In genomic region chr4:32062381-32063059, GRCm38 (mm10) we compare ENCODE assay signal across 18 mouse cellular contexts.
A peak's percentile ranks its signal among the peaks of the same experiment; 100 is the strongest.
DNase-seq lines count a peak whose midpoint lies in the region; ATAC-seq and TF ChIP-seq lines count a peak whose summit lies in the region.
"Had no signal": no experiment of that assay in that cellular context is flagged by ENCODE, and none has a peak within 500 bp of the region (broad histone marks: within the 10 kb centered on the region; RNA-seq: fewer than 3 reads in every experiment).

No protein-coding gene starts in this region.

- H3K4me1 ChIP-seq in heart, embryonic 12.5 days (replicated peaks), result no peaks in the 10 kb centered on the region
- H3K4me1 ChIP-seq in midbrain, embryonic 11.5 days (ENCODE audit: control insufficient read depth, insufficient read depth, low read length), result peaks cover 5% of the 10 kb centered on the region; the same call in 1 of the 2 replicates
- no peaks in the 10 kb centered on the region for H3K4me1 ChIP-seq in midbrain, postnatal 0 days (ENCODE audit: insufficient read depth, low read length)
- peaks cover 11% of the 10 kb centered on the region for H3K4me1 ChIP-seq in forebrain, embryonic 16.5 days (replicated peaks; ENCODE audit: control insufficient read depth, insufficient read depth, low read length)
- H3K4me1 ChIP-seq: kidney, embryonic 15.5 days had no signal

- H3K4me3 ChIP-seq in heart, embryonic 12.5 days, result no peak overlapping the region
- no peak overlapping the region for H3K4me3 ChIP-seq in midbrain, embryonic 11.5 days (ENCODE audit: low read depth, low read length)
- H3K4me3 ChIP-seq in midbrain, postnatal 0 days (ENCODE audit: low read depth, low read length), result no peak overlapping the region
- no peak overlapping the region for H3K4me3 ChIP-seq in forebrain, embryonic 16.5 days (replicated peaks; ENCODE audit: low read length)
- H3K4me3 ChIP-seq: embryonic facial prominence, embryonic 10.5 days; kidney, embryonic 15.5 days had no signal

- DNase-seq in heart, postnatal 10 days, result peak; percentile 14 to 26
- peak; percentile 80 for DNase-seq in midbrain, embryonic 11.5 days (ENCODE audit: low spot score, missing footprints)
- no peak for DNase-seq in midbrain, postnatal 0 days (ENCODE audit: low spot score)
- DNase-seq in Muller cell, postnatal 12 days (ENCODE audit: inconsistent ontology term), result peak; percentile 86
- no peak for DNase-seq in cerebellum, adult 9-11 months
- DNase-seq: adrenal gland, adult 2 months; B cell, adult 2 months; cerebellum, adult 11 months; cerebellum, postnatal 36 days; heart, postnatal 36 days; layer of hippocampus, postnatal 36 days; left cerebral cortex, postnatal 4 days had no signal

- H3K9ac ChIP-seq in heart, embryonic 12.5 days, result no peak overlapping the region
- no peak overlapping the region for H3K9ac ChIP-seq in midbrain, embryonic 11.5 days (ENCODE audit: low read length)
- H3K9ac ChIP-seq in midbrain, postnatal 0 days (replicated peaks; ENCODE audit: low read length, poor library complexity, severe bottlenecking), result no peak overlapping the region
- no peak overlapping the region for H3K9ac ChIP-seq in forebrain, embryonic 16.5 days (replicated peaks; ENCODE audit: low read depth, low read length)
- H3K9ac ChIP-seq: kidney, embryonic 15.5 days; lung, embryonic 14.5 days had no signal

- H3K27me3 ChIP-seq in heart, embryonic 12.5 days (replicated peaks), result no peaks in the 10 kb centered on the region
- no peaks in the 10 kb centered on the region for H3K27me3 ChIP-seq in midbrain, embryonic 11.5 days (ENCODE audit: control insufficient read depth, insufficient read depth, low read length)
- H3K27me3 ChIP-seq in midbrain, postnatal 0 days (ENCODE audit: insufficient read depth, low read length), result no peaks in the 10 kb centered on the region
- no peaks in the 10 kb centered on the region for H3K27me3 ChIP-seq in forebrain, embryonic 16.5 days (replicated peaks; ENCODE audit: control insufficient read depth, insufficient read depth, low read length)
- H3K27me3 ChIP-seq: kidney, embryonic 15.5 days had no signal

- no peak overlapping the region for H3K27ac ChIP-seq in heart, embryonic 12.5 days (ENCODE audit: poor library complexity, severe bottlenecking)
- H3K27ac ChIP-seq in midbrain, embryonic 11.5 days (ENCODE audit: low read depth, low read length), result no peak overlapping the region
- no peak overlapping the region for H3K27ac ChIP-seq in midbrain, postnatal 0 days (ENCODE audit: low read depth, low read length)
- H3K27ac ChIP-seq in forebrain, embryonic 16.5 days (ENCODE audit: low read length), result no peak overlapping the region
- H3K27ac ChIP-seq: embryonic facial prominence, embryonic 10.5 days; kidney, embryonic 15.5 days had no signal

- H3K4me2 ChIP-seq in heart, embryonic 12.5 days, result no peak overlapping the region
- no peak overlapping the region for H3K4me2 ChIP-seq in midbrain, embryonic 11.5 days
- no peak overlapping the region for H3K4me2 ChIP-seq in midbrain, postnatal 0 days (ENCODE audit: low read depth, low read length, poor library complexity, severe bottlenecking)
- no peak overlapping the region for H3K4me2 ChIP-seq in forebrain, embryonic 16.5 days (ENCODE audit: low read length)
- H3K4me2 ChIP-seq: heart, embryonic 11.5 days; kidney, embryonic 15.5 days; lung, embryonic 14.5 days had no signal

- no peak for TF ChIP-seq CTCF in midbrain, postnatal 0 days (IDR thresholded peaks at IDR 0.05)

- no peaks in the 10 kb centered on the region for H3K36me3 ChIP-seq in heart, embryonic 12.5 days
- H3K36me3 ChIP-seq in midbrain, embryonic 11.5 days (ENCODE audit: control insufficient read depth, insufficient read depth, low read length), result no peaks in the 10 kb centered on the region
- no peaks in the 10 kb centered on the region for H3K36me3 ChIP-seq in midbrain, postnatal 0 days (ENCODE audit: insufficient read depth, low read length)
- H3K36me3 ChIP-seq in forebrain, embryonic 16.5 days (ENCODE audit: control insufficient read depth, insufficient read depth), result no peaks in the 10 kb centered on the region
- H3K36me3 ChIP-seq: embryonic facial prominence, embryonic 10.5 days; kidney, embryonic 15.5 days had no signal

- no peak for ATAC-seq in heart, embryonic 12.5 days (ENCODE audit: insufficient number of reproducible peaks, low FRiP score)
- no peak for ATAC-seq in midbrain, embryonic 11.5 days (ENCODE audit: low FRiP score)
- ATAC-seq in midbrain, postnatal 0 days (ENCODE audit: low FRiP score), result no peak
- peak; percentile 66 for ATAC-seq in forebrain, embryonic 16.5 days

- no peaks in the 10 kb centered on the region for H3K9me3 ChIP-seq in heart, embryonic 12.5 days (replicated peaks)
- no peaks in the 10 kb centered on the region for H3K9me3 ChIP-seq in midbrain, embryonic 11.5 days (ENCODE audit: control insufficient read depth, low read length)
- no peaks in the 10 kb centered on the region for H3K9me3 ChIP-seq in midbrain, postnatal 0 days (ENCODE audit: low read length)
- no peaks in the 10 kb centered on the region for H3K9me3 ChIP-seq in forebrain, embryonic 16.5 days (ENCODE audit: control insufficient read depth, low read length)
- H3K9me3 ChIP-seq: embryonic facial prominence, embryonic 10.5 days; kidney, embryonic 15.5 days had no signal

- 86% methylated on average over 4 of the region's 4 CpGs for WGBS in heart, embryonic 12.5 days
- WGBS in midbrain, embryonic 11.5 days, result 85% methylated on average over 4 of the region's 4 CpGs
- 74% methylated on average over 4 of the region's 4 CpGs for WGBS in midbrain, postnatal 0 days
- WGBS in forebrain, embryonic 16.5 days, result 23% methylated on average over 4 of the region's 4 CpGs

- intact Hi-C loops in heart, postnatal 10 days (cut with DNase I), result no loop called here

Comparison
In these comparisons a context has a peak if more than half of its experiments do, and no peak if none do; other contexts are left out.
1. DNase-seq: peak in heart, postnatal 10 days (2 of 2), midbrain, embryonic 11.5 days (single experiment) and Muller cell, postnatal 12 days (single experiment); none in midbrain, postnatal 0 days (single experiment) and cerebellum, adult 9-11 months (single experiment).